Mouse (Mus musculus): ENCODE data around the gene Acvr2b. TPM values are rescaled to one million over a fixed set of nuclear protein-coding genes. Genes with fewer than 3 reads are reported as not detected.
A peak's percentile ranks its signal among the peaks of the same experiment; 100 is the strongest.

Gene Acvr2b
- polyA plus RNA-seq, 1 experiment from 2014 or later, result 45.0 TPM

DNA sequence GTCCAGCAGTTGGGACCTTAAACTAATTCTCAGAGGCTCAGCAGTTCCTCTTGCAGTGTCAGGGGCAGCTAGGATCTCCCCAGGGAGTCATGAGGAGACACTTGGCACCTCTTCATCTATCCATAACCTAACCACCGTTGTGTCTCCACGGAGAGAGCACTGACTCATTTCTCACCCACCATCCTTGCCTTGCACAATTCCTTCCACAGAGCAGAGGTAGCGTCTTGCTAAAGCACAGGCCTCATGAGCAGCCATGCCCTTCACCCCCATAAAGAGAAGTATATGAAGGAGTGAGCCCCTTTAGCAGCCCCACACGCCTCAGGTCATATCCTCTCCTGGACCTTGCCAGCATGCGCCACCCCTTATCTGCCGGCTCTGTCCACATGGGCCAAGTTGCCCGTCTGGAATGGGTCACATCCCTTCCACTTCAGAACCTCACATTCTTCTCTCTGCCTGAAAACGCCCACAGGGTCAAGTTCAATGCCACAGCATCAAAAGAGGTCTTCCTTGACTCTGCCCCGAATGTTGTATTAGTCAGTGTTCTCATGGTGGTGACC is 71.8 kb downstream of the Acvr2b start:
- H3K4me2 ChIP-seq (ENCODE audit: low read depth, low read length), result no peak overlapping the region
- H3K4me3 ChIP-seq (ENCODE audit: low read depth, low read length), result no peak overlapping the region
- 83% methylated on average over 9 of the region's 9 CpGs for WGBS
- no peak overlapping the region for H3K9ac ChIP-seq (replicated peaks; ENCODE audit: low read depth, low read length)
- no peak for ATAC-seq (ENCODE audit: low read depth)
- H3K9me3 ChIP-seq (ENCODE audit: control insufficient read depth, low read length), result no peaks in the 10 kb centered on the region
- H3K27me3 ChIP-seq (ENCODE audit: control insufficient read depth, insufficient read depth, low read length), result no peaks in the 10 kb centered on the region
- no peaks in the 10 kb centered on the region for H3K36me3 ChIP-seq (ENCODE audit: control insufficient read depth, insufficient read depth, low read length)
- no peak overlapping the region for H3K27ac ChIP-seq (ENCODE audit: low read depth, low read length)
- peaks cover 7% of the 10 kb centered on the region; the same call in 1 of the 2 replicates for H3K4me1 ChIP-seq (ENCODE audit: control insufficient read depth, insufficient read depth, low read length)

DNA sequence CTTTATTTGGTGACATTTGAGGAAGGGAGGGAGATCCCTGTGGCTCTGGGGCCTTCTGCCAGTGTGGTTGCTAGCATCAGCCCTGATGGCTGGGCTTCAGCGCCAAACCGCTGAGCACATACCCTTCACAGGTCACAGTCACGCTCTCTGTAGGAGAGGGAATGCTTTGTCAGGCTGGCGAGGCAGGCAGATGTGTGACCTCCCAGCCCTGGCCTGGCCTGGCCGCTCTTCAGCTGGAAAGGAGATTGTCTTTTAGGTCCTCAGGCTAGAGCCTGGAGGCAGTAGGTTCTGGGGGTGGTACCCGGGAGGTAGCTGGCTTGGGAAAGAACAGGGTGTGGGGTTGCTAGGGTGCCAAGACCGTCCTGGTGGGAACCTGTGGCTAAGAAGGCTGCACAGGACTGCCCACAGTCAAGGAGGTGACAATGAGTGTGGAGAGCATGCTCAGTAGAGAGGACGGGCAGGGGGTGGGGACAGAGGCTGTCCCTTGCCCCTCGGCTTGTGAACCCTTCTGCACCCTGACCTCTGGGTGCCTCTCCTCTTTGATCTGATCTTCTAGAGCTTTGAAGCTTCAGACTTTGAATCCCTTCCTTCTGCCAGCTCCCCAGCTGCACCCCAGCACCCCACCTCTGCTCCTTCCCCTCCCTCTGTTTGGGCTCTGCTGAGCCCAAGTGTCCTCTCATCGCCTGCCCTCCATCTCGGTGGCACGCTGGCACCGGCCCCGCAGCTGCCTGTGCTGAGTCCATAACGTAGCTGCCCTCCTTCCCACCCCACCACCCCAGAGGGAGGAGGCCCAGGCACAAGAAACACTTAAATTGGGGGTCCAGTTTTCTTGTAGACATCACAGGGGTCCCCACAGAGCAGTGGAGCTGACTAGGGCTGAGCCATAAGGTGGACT is 73.0 kb downstream of the Acvr2b start:
- WGBS, result 59% methylated on average over 15 of the region's 15 CpGs
- H3K36me3 ChIP-seq (ENCODE audit: control insufficient read depth, insufficient read depth, low read length), result no peaks in the 10 kb centered on the region
- no peaks in the 10 kb centered on the region for H3K27me3 ChIP-seq (ENCODE audit: control insufficient read depth, insufficient read depth, low read length)
- peaks cover 7% of the 10 kb centered on the region; the same call in 1 of the 2 replicates for H3K4me1 ChIP-seq (ENCODE audit: control insufficient read depth, insufficient read depth, low read length)
- no peak overlapping the region for H3K27ac ChIP-seq (ENCODE audit: low read depth, low read length)
- H3K9ac ChIP-seq (replicated peaks; ENCODE audit: low read depth, low read length), result no peak overlapping the region
- H3K4me3 ChIP-seq (ENCODE audit: low read depth, low read length), result no peak overlapping the region
- no peak overlapping the region for H3K4me2 ChIP-seq (ENCODE audit: low read depth, low read length)
- no peak for ATAC-seq (ENCODE audit: low read depth)
- no peaks in the 10 kb centered on the region for H3K9me3 ChIP-seq (ENCODE audit: control insufficient read depth, low read length)

DNA sequence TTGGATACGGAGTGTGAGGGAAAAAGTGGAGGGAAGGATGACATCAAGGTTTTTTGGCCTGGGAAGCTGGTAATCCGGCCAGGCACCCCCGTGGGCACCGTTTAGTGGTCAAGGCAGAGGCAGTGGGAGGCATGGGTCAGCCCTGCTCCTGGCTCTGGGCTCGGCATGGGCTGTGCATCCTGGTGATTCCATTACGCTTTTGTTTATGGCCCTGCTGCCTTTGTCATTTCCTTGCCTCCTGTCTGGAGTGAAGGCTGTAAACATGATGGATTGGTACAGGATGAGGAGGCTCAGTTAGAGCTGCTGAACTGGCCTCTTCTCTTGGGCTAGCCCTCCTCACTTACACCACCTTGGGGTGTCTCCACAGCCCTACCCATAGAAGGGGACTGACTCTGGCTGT is 75.8 kb downstream of the Acvr2b start:
- ATAC-seq (ENCODE audit: low read depth), result peak; percentile 67; the same call in 1 of the 2 replicates
- no peaks in the 10 kb centered on the region for H3K36me3 ChIP-seq (ENCODE audit: control insufficient read depth, insufficient read depth, low read length)
- WGBS, result 4% methylated on average over 6 of the region's 6 CpGs
- peaks cover 7% of the 10 kb centered on the region; the same call in 1 of the 2 replicates for H3K4me1 ChIP-seq (ENCODE audit: control insufficient read depth, insufficient read depth, low read length)
- H3K9ac ChIP-seq (replicated peaks; ENCODE audit: low read depth, low read length), result no peak overlapping the region
- no peaks in the 10 kb centered on the region for H3K27me3 ChIP-seq (ENCODE audit: control insufficient read depth, insufficient read depth, low read length)
- H3K4me2 ChIP-seq (ENCODE audit: low read depth, low read length), result no peak overlapping the region
- no peak overlapping the region for H3K4me3 ChIP-seq (ENCODE audit: low read depth, low read length)
- no peaks in the 10 kb centered on the region for H3K9me3 ChIP-seq (ENCODE audit: control insufficient read depth, low read length)
- H3K27ac ChIP-seq (ENCODE audit: low read depth, low read length), result no peak overlapping the region

DNA sequence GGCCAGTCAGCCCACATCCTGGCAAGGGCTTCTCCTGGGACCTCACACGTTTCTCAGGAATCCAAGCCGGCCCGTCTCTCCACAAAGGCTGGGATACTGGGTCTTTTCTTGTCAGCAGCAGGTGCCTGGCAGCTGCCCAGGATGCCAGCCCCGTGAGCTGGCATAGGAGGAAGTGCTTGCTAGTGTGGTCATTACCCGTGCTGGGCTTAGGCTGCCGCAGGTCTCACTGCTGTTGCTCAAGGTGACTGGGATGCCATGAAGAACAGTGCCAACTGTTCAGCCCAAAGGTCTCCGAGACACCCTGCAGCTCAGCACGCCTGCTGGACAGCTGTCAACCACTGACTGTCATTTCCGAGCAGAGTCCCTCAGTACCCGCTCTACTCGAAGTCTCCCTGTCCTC is 76.4 kb downstream of the Acvr2b start:
- ATAC-seq (ENCODE audit: low read depth), result no peak
- Histone ChIP-seq H3K9ac (replicated peaks; ENCODE audit: low read depth, low read length) (no peak overlapping the region), H3K27ac (ENCODE audit: low read depth, low read length) (no peak overlapping the region), H3K9me3 (ENCODE audit: control insufficient read depth, low read length) (no peaks in the 10 kb centered on the region), H3K27me3 (ENCODE audit: control insufficient read depth, insufficient read depth, low read length) (no peaks in the 10 kb centered on the region), H3K4me2 (ENCODE audit: low read depth, low read length) (no peak overlapping the region), H3K36me3 (ENCODE audit: control insufficient read depth, insufficient read depth, low read length) (no peaks in the 10 kb centered on the region), H3K4me3 (ENCODE audit: low read depth, low read length) (no peak overlapping the region), H3K4me1 (ENCODE audit: control insufficient read depth, insufficient read depth, low read length) (peaks cover 7% of the 10 kb centered on the region; the same call in 1 of the 2 replicates)
- WGBS, result 61% methylated on average over 11 of the region's 11 CpGs

DNA sequence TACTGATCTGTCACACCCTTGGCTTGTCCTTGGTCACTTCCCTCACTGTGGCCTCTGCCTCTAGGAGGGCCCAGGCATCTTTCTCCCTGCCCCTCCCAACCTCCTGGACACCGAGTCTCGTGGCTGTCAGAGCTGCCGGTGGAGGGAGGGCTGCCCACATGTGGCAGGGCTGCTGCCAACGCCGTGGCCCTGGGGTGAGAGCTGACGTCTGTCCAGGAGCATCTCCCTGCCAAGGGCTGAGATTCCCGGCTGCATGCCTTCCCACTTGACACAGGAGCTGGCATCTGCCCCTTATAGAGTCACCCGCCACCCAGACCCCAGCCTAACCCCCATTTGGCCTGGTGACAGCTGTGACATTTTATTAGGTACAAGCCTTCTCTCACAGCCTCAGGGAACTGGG is 77.4 kb downstream of the Acvr2b start:
- Histone ChIP-seq H3K9me3 (ENCODE audit: control insufficient read depth, low read length) (no peaks in the 10 kb centered on the region), H3K27ac (ENCODE audit: low read depth, low read length) (no peak overlapping the region), H3K9ac (replicated peaks; ENCODE audit: low read depth, low read length) (no peak overlapping the region), H3K4me1 (ENCODE audit: control insufficient read depth, insufficient read depth, low read length) (peaks cover 7% of the 10 kb centered on the region; the same call in 1 of the 2 replicates), H3K27me3 (ENCODE audit: control insufficient read depth, insufficient read depth, low read length) (no peaks in the 10 kb centered on the region), H3K4me2 (ENCODE audit: low read depth, low read length) (no peak overlapping the region), H3K4me3 (ENCODE audit: low read depth, low read length) (no peak overlapping the region), H3K36me3 (ENCODE audit: control insufficient read depth, insufficient read depth, low read length) (no peaks in the 10 kb centered on the region)
- no peak for ATAC-seq (ENCODE audit: low read depth)
- 48% methylated on average over 8 of the region's 8 CpGs for WGBS

DNA sequence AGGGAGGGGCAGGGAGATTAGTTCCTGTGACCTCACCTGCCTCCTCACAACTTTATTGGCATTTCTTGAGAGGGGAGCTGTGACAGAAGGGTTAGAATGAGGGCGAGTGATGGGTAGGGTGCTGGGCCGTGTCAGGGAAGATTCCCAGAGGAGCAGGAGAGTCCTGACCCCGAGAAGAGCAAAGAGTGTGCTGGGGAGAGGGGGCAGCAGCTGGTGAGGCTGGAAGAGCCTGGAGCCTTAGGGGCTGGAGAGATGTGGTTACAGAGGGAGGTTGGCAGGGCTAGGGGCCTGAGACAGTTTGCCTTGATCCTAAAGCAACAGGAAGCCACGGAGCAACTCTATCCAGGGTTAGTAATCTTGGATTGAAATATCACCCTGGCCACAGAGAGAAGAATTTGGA is 79.7 kb downstream of the Acvr2b start:
- Histone ChIP-seq H3K9me3 (ENCODE audit: control insufficient read depth, low read length) (no peaks in the 10 kb centered on the region), H3K4me3 (ENCODE audit: low read depth, low read length) (no peak overlapping the region), H3K36me3 (ENCODE audit: control insufficient read depth, insufficient read depth, low read length) (no peaks in the 10 kb centered on the region), H3K27ac (ENCODE audit: low read depth, low read length) (no peak overlapping the region), H3K4me2 (ENCODE audit: low read depth, low read length) (no peak overlapping the region), H3K9ac (replicated peaks; ENCODE audit: low read depth, low read length) (no peak overlapping the region), H3K27me3 (ENCODE audit: control insufficient read depth, insufficient read depth, low read length) (no peaks in the 10 kb centered on the region), H3K4me1 (ENCODE audit: control insufficient read depth, insufficient read depth, low read length) (peaks cover 7% of the 10 kb centered on the region; the same call in 1 of the 2 replicates)
- no peak for ATAC-seq (ENCODE audit: low read depth)
- WGBS, result 81% methylated on average over 4 of the region's 4 CpGs

DNA sequence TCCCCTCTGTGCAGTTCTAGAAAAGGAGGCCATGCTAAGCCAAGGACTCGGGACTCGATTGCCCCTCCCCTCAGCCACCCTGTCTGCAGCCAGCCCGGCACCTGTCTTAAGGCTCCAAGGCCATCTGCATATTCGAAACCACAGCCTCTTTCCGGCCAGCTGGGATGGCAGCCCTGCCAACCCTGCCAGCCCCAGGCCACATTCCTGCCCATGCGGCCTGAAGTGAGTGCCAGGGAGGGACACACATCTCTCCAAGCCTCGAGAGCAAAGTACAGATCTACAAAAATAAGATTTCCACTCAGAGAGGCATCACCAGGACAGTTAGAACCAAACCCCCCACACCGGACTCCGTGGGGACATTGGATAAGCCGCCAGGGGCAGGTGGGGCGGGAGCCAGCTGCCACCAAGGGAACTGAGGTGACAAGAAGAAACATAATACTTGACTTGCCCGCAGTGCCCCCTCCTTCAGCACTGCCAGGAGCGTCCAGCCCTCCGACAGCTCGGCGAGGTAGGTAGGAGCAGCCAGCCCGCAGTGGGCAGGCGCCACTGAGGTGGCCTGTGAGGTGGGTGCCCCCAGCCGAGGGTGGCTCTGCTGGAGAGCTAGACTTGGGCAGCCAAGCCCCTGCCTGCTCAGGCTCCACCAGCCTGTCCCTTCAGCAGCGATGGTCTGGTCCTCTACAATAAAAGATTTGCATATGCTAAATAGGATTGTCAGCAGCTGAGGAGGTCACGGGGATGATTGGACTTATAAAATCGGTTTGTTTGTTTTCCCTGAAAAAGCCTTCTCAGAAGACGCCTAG is 81.8 kb downstream of the Acvr2b start:
- no peaks in the 10 kb centered on the region for H3K9me3 ChIP-seq (ENCODE audit: control insufficient read depth, low read length)
- no peak overlapping the region for H3K4me3 ChIP-seq (ENCODE audit: low read depth, low read length)
- no peaks in the 10 kb centered on the region for H3K36me3 ChIP-seq (ENCODE audit: control insufficient read depth, insufficient read depth, low read length)
- no peaks in the 10 kb centered on the region for H3K4me1 ChIP-seq (ENCODE audit: control insufficient read depth, insufficient read depth, low read length)
- no peak overlapping the region for H3K27ac ChIP-seq (ENCODE audit: low read depth, low read length)
- no peak overlapping the region for H3K4me2 ChIP-seq (ENCODE audit: low read depth, low read length)
- H3K27me3 ChIP-seq (ENCODE audit: control insufficient read depth, insufficient read depth, low read length), result no peaks in the 10 kb centered on the region
- H3K9ac ChIP-seq (replicated peaks; ENCODE audit: low read depth, low read length), result no peak overlapping the region
- WGBS, result 37% methylated on average over 23 of the region's 23 CpGs
- ATAC-seq (ENCODE audit: low read depth), result no peak; the same call in 1 of the 2 replicates

DNA sequence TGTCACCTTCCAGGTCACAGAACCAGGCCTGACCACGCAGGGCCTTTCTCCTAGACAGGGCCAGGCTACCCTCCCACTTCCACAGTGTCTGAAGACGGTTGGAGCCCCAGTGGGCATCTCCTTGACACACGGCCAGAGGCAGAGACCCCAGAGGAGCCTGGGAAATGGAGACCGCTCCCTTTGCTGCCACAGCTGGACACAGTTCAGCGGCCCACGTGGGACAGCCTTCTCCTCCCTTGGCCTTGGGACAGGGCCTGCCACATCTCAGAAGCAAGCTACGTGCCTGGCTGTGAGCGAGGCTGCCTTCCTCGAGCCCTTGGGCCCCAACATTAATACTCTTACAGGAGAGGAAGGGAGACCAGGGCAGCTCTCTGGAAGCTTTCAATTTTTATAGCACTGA is 82.5 kb downstream of the Acvr2b start:
- 57% methylated on average over 9 of the region's 9 CpGs for WGBS
- Histone ChIP-seq H3K4me2 (ENCODE audit: low read depth, low read length) (no peak overlapping the region), H3K4me3 (ENCODE audit: low read depth, low read length) (no peak overlapping the region), H3K9ac (replicated peaks; ENCODE audit: low read depth, low read length) (no peak overlapping the region), H3K27me3 (ENCODE audit: control insufficient read depth, insufficient read depth, low read length) (no peaks in the 10 kb centered on the region), H3K27ac (ENCODE audit: low read depth, low read length) (no peak overlapping the region), H3K4me1 (ENCODE audit: control insufficient read depth, insufficient read depth, low read length) (no peaks in the 10 kb centered on the region), H3K36me3 (ENCODE audit: control insufficient read depth, insufficient read depth, low read length) (no peaks in the 10 kb centered on the region), H3K9me3 (ENCODE audit: control insufficient read depth, low read length) (no peaks in the 10 kb centered on the region)
- no peak for ATAC-seq (ENCODE audit: low read depth)
